ENCODE assay signal across 18 mouse cellular contexts in the genomic region with DNA sequence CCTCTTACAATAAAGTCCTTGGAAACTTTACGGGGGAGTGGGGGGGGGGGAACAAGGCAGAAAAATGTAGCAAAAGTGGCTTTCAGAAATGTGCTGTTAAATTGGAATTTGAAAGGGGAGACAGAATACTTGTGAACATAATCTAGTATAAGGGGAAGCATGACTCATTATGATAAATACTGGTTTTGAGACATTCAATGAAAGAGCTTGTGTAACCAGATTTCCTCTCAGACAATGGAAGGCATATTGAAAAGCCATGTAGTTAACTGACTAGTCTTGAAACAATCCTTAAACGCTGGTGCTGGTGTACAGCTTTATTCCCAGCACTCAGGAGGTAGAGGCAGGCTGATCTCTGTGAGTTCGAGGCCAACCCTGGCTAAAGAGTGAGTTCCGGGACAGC. TPM values are rescaled to one million over a fixed set of nuclear protein-coding genes. Genes with fewer than 3 reads are reported as not detected.
DNase-seq lines count a peak whose midpoint lies in the region; ATAC-seq and TF ChIP-seq lines count a peak whose summit lies in the region.
"Had no signal": no experiment of that assay in that cellular context is flagged by ENCODE, and none has a peak within 500 bp of the region (broad histone marks: within the 10 kb centered on the region; RNA-seq: fewer than 3 reads in every experiment).

No protein-coding gene starts in this region.

- no peak for TF ChIP-seq CTCF in C2C12 (IDR thresholded peaks at IDR 0.05; ENCODE audit: control insufficient read depth, insufficient read depth, insufficient read length)
- no peak for TF ChIP-seq CTCF in bone marrow macrophage, adult 2 months (IDR thresholded peaks at IDR 0.05; ENCODE audit: low read depth, low read length)

- peaks cover 7% of the 10 kb centered on the region for H3K36me3 ChIP-seq in C2C12 (ENCODE audit: control insufficient read depth, insufficient read depth)
- H3K36me3 ChIP-seq: embryonic facial prominence, embryonic 10.5 days; forebrain, embryonic 15.5 days; heart, embryonic 10.5 days; hindbrain, embryonic 13.5 days; intestine, embryonic 15.5 days had no signal

- 0 out of 2 replicates have a peak, but pooled peaks have one; percentile 15 for ATAC-seq in granulocyte monocyte progenitor cell, adult 5-6 weeks (replicated peaks; ENCODE audit: poor library complexity, severe bottlenecking)
- ATAC-seq: forebrain, embryonic 15.5 days; hindbrain, postnatal 0 days; intestine, embryonic 15.5 days; Patski had no signal

- no peak for TF ChIP-seq POLR2A in bone marrow macrophage, adult 2 months (IDR thresholded peaks at IDR 0.05; ENCODE audit: borderline replicate concordance, low read depth, low read length)

- H3K27ac ChIP-seq in bone marrow macrophage, adult 2 months (ENCODE audit: insufficient read depth, low read depth, low read length): peak overlapping the region; percentile 67
- H3K27ac ChIP-seq: embryonic facial prominence, embryonic 10.5 days; forebrain, embryonic 15.5 days; heart, embryonic 10.5 days; hindbrain, embryonic 13.5 days; hindbrain, postnatal 0 days; intestine, embryonic 15.5 days had no signal

- no peaks in the 10 kb centered on the region for H3K27me3 ChIP-seq in C2C12 (ENCODE audit: control insufficient read depth, insufficient read depth, insufficient read length)
- H3K27me3 ChIP-seq: forebrain, embryonic 15.5 days; hindbrain, embryonic 13.5 days; intestine, embryonic 15.5 days; Patski had no signal

- peak; percentile 64 for DNase-seq in 3T3-L1 (ENCODE audit: low read depth, low spot score)
- no peak for DNase-seq in kidney, postnatal 4 days
- no peak for DNase-seq in heart, postnatal 36 days
- no peak for DNase-seq in T-cell, adult 2 months (ENCODE audit: low spot score)
- DNase-seq: adrenal gland, adult 2 months; adrenal gland, postnatal 25 days; gastrocnemius, postnatal 36 days had no signal

- no peak overlapping the region for H3K4me3 ChIP-seq in C2C12 (ENCODE audit: insufficient read depth, poor library complexity, severe bottlenecking)
- no peak overlapping the region for H3K4me3 ChIP-seq in bone marrow macrophage, adult 2 months (ENCODE audit: insufficient read depth, low read length)
- H3K4me3 ChIP-seq: embryonic facial prominence, embryonic 10.5 days; erythroblast, embryonic 14.5 days; forebrain, embryonic 15.5 days; heart, embryonic 10.5 days; hindbrain, embryonic 13.5 days; intestine, embryonic 15.5 days had no signal

- intact Hi-C loops in heart, postnatal 36 days (cut with DNase I): loop anchor here (5.0 kb wide), 1 partner anchor 947 kb away; no protein-coding TSS in a partner anchor

- H3K79me3 ChIP-seq in C2C12 (ENCODE audit: low read depth): peaks cover 27% of the 10 kb centered on the region

- H3K79me2 ChIP-seq in C2C12 (ENCODE audit: control insufficient read depth, insufficient read depth): peaks cover 34% of the 10 kb centered on the region

- H3K4me1 ChIP-seq in bone marrow macrophage, adult 2 months (ENCODE audit: control insufficient read depth, insufficient read depth, low read length): peaks cover 20% of the 10 kb centered on the region

- no peak overlapping the region for H3ac ChIP-seq in C2C12 (ENCODE audit: control insufficient read depth, insufficient read length, low read depth)

TF ChIP-seq in C2C12, 6 proteins besides CTCF, POLR2A, EP300 and RAD21:
- TF ChIP-seq MYOG (IDR thresholded peaks at IDR 0.05; ENCODE audit: control insufficient read depth, extremely low read depth, insufficient read length): no peak
- TF ChIP-seq MYOD1 (IDR thresholded peaks at IDR 0.05; ENCODE audit: control insufficient read depth, insufficient read length, low read depth): no peak
- peak; percentile 51 for TF ChIP-seq CEBPB (IDR thresholded peaks at IDR 0.05; ENCODE audit: low read depth)
- TF ChIP-seq FOSL1 (IDR thresholded peaks at IDR 0.05; ENCODE audit: insufficient read depth, low read length, poor library complexity, severe bottlenecking): peak; percentile 4

RNA-seq across cellular contexts. Expression of gene Sec63, which starts 1.6 kb away (rescaled TPM):
- polyA plus RNA-seq in C2C12 (2012; fragmentation: generic; extraction: Trizol): 22.1 TPM
- 53.1 and 53.4 TPM in 2 replicates for polyA plus RNA-seq in bone marrow macrophage, adult 2 months (2012; ENCODE audit: insufficient read depth, insufficient read length, missing spikeins)
- total RNA-seq in granulocyte monocyte progenitor cell, adult 5-6 weeks (2014; fragmentation: Nextera tagmentation): 45.5 and 54.6 TPM in 2 replicates
- total RNA-seq in granulocyte monocyte progenitor cell, adult 5-6 weeks (2017): 46.8 and 68.4 TPM in 2 replicates
- total RNA-seq in heart, postnatal 36 days (2021): 10 to 100 TPM; 26.6 to 31.7 TPM
